Mouse (Mus musculus): ENCODE results near the gene Nudt7.
A peak's percentile ranks its signal among the peaks of the same experiment; 100 is the strongest.

Nudt7 gene

GRCm38 (mm10) chr8:114133510-114134362, at the start of gene Nudt7:
Nudt7 (plus strand) TSS chr8:114133557.
- DNase-seq (ENCODE audit: low spot score) = peak; percentile 47

GRCm38 (mm10) chr8:114087932-114088331, 45.4 kb upstream of the Nudt7 start:
- no peak for DNase-seq (ENCODE audit: low spot score)

- DNase-seq (ENCODE audit: low spot score) = no peak
These were observed 42.6 kb upstream of the Nudt7 start for GRCm38 (mm10) chr8:114090736-114091135.

- DNase-seq (ENCODE audit: low spot score) = no peak
These were observed 40.0 kb upstream of the Nudt7 start for GRCm38 (mm10) chr8:114093321-114093720.

GRCm38 (mm10) chr8:114094526-114094925, 38.8 kb upstream of the Nudt7 start:
- DNase-seq (ENCODE audit: low spot score) = no peak

- no peak for DNase-seq (ENCODE audit: low spot score)
These were observed 32.7 kb upstream of the Nudt7 start for GRCm38 (mm10) chr8:114100561-114101206.

- no peak for DNase-seq (ENCODE audit: low spot score)
These were observed 30.0 kb upstream of the Nudt7 start for GRCm38 (mm10) chr8:114103401-114103800.

- no peak for DNase-seq (ENCODE audit: low spot score)
These were observed 27.4 kb upstream of the Nudt7 start for GRCm38 (mm10) chr8:114105971-114106370.

GRCm38 (mm10) chr8:114109365-114110140, 23.8 kb upstream of the Nudt7 start:
- DNase-seq (ENCODE audit: low spot score) = no peak

GRCm38 (mm10) chr8:114115076-114115475, 18.3 kb upstream of the Nudt7 start:
- no peak for DNase-seq (ENCODE audit: low spot score)

- DNase-seq (ENCODE audit: low spot score) = no peak
These were observed 17.3 kb upstream of the Nudt7 start for GRCm38 (mm10) chr8:114116049-114116448.

GRCm38 (mm10) chr8:114117439-114117838, 15.9 kb upstream of the Nudt7 start:
- DNase-seq (ENCODE audit: low spot score) = no peak

GRCm38 (mm10) chr8:114121781-114122180, 11.6 kb upstream of the Nudt7 start:
- no peak for DNase-seq (ENCODE audit: low spot score)

GRCm38 (mm10) chr8:114123611-114124010, 9.7 kb upstream of the Nudt7 start:
- DNase-seq (ENCODE audit: low spot score) = no peak

GRCm38 (mm10) chr8:114124084-114124750, 9.1 kb upstream of the Nudt7 start:
- no peak for DNase-seq (ENCODE audit: low spot score)

- no peak for DNase-seq (ENCODE audit: low spot score)
These were observed 2.5 kb upstream of the Nudt7 start for GRCm38 (mm10) chr8:114130838-114131237.

GRCm38 (mm10) chr8:114131421-114131820, 1.9 kb upstream of the Nudt7 start:
- no peak for DNase-seq (ENCODE audit: low spot score)

GRCm38 (mm10) chr8:114133050-114133509, 277 bp upstream of the Nudt7 start:
- DNase-seq (ENCODE audit: low spot score) = no peak

GRCm38 (mm10) chr8:114136750-114137149, 3.4 kb downstream of the Nudt7 start:
- no peak for DNase-seq (ENCODE audit: low spot score)

GRCm38 (mm10) chr8:114137181-114137580, 3.8 kb downstream of the Nudt7 start:
- no peak for DNase-seq (ENCODE audit: low spot score)

GRCm38 (mm10) chr8:114140437-114140836, 7.1 kb downstream of the Nudt7 start:
- DNase-seq (ENCODE audit: low spot score) = no peak

GRCm38 (mm10) chr8:114142199-114142598, 8.8 kb downstream of the Nudt7 start:
- DNase-seq (ENCODE audit: low spot score) = no peak
